Mouse (Mus musculus): ENCODE data around the gene Gng10.

Gene Gng10

DNA sequence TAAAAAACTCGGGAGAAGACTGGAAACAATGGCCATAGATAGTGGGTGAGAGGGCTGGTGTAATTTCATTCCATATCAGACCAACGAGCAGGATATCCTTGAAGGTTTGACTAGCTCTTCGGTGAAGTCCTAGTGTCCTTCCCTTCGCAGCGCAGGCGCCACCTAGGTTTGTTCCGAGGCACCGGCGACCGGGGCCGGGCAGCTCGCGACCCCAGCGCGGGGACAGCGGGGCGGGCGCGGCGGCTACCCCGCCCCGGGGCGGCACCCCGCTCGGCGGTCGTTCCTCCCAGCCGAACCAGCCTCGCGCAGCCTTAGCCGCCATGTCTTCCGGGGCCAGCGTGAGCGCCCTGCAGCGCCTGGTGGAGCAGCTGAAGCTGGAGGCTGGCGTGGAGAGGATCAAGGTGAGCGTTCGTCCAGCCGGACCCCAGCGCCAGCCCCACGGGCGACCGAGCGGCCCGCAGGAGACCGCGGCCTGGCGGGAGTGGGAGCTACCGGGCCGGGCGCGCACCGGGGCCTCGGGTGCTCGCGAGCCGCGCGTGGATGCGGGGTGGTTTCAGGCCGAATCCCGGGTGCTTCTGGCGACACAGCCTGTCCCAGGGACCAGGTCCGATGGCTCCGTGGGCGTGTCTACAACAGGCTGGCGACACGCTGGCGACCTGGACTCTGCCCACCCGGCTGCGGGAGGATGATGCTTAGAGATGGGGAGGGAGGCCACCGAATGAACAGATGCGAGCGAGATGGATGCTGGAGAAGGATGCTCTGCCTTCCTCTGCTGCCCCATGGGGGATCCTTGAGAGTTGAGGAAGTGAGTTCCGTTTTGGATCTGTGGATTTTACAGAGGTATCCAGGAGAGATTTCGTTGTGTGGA lies at the start of gene Gng10:
Gene Gng10 (plus strand): TSS at position 171 of the 868 bp plus-strand sequence.
- DNase-seq (ENCODE audit: low read depth), result peak; percentile 40

DNA sequence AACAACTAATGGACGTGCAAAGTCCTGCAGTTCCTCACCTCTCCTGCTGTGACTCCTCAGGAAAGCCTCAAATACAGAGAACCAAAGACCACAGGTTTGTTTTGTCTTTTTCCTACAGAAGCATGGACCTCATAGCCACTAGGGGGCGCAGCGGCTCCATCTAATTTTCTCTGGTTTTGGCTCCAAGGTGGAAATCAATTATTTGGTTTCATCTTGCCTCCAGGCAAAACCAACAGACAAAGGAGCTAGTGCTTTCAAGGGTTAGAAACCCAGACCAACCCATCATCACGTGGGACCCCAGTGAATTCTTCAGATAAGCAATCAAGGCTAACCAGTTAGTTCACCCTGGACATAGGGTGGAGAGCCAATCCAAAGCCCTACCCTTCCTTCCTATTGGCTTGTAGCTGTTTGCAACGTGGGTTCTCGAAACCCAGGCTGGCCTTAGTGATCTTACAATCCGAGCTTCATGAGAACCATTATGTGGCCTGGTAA lies 49.7 kb upstream of the Gng10 start:
- peak; percentile 87 for DNase-seq (ENCODE audit: low read depth)

- no peak for DNase-seq (ENCODE audit: low read depth)
These were observed 48.2 kb upstream of the Gng10 start, which contains the start of gene Ptgr1 for GRCm38 (mm10) chr4:58986540-58987190. TSS of gene Ptgr1 (minus strand) at chr4:58987119.

DNA sequence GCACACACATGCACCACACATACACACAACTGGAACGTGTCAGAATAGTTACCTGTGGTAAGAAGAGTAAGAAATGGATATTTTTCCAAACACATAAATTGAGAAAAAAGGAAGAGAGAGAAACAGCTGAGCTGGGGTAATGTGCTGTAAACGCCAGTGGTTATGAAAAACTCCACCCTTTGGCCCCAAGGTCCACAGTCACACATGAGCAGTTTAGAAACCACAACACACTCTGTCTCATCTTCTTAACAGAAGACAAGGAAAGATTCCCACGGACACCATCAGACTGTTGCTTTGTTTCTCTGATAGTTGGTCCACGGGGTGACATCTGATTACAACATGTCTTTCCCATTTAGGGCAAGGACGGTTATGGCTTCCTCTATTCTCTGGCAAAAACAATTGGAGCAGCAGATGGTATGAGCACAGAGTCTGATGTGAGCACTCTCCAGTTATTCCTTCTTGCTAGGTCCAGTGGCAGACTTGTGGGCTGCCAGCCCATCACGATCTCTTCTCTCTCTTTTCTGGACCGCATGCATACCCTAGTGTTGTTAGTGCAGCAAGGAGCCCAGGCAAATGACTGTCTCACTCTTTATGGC lies 45.5 kb upstream of the Gng10 start:
- no peak for DNase-seq (ENCODE audit: low read depth)

GRCm38 (mm10) chr4:58990609-58991434 lies 44.1 kb upstream of the Gng10 start:
- no peak for DNase-seq (ENCODE audit: low read depth)

DNA sequence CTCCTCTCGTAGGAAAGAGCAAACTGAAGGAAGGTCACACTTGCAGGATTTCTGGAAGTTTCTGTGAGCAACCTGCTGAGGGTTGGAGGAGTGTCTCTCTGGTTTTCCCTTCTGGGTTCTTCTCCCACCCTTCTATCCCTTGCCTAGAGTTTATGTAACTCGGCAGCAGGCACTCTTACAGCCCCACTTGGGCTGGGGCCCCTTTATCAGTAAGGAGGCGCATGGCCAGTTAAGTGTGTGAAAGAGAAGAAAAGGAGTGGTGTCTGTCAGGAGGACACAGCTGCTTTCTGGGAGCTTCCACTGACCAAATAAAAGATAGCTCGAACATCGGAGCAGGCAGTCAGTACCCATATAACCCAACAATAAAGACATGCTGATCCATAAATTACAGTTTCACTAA lies 42.7 kb upstream of the Gng10 start:
- DNase-seq (ENCODE audit: low read depth), result no peak

GRCm38 (mm10) chr4:58994762-58995161 lies 40.1 kb upstream of the Gng10 start, which contains the start of gene Dnajc25:
TSS of gene Dnajc25 (plus strand) at chr4:58995062.
- no peak for DNase-seq (ENCODE audit: low read depth)

GRCm38 (mm10) chr4:58995251-58995693 lies 39.6 kb upstream of the Gng10 start:
- DNase-seq (ENCODE audit: low read depth), result no peak

- no peak for DNase-seq (ENCODE audit: low read depth)
These were observed 37.8 kb upstream of the Gng10 start for GRCm38 (mm10) chr4:58997081-58997480.

- DNase-seq (ENCODE audit: low read depth), result no peak
These were observed 36.2 kb upstream of the Gng10 start for GRCm38 (mm10) chr4:58998688-58999087.

GRCm38 (mm10) chr4:58999686-59000085 lies 35.2 kb upstream of the Gng10 start:
- no peak for DNase-seq (ENCODE audit: low read depth)

DNA sequence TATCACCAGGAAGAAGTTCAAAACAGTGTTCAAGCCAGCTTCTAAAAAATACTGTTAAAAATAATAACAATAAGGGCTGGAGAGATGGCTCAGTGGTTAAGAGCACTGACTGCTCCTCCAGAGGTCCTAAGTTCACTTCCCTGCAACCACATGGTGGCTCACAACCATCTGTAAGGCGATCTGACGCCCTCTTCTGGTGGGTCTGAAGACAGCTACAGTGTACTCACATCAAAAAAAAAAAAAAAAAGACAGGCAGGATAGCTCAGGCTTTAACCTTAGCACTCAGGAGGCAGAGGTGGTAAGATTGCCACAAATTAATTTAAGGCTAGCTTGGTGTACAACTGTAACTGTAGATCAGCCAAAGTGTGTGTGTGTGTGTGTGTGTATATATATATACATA lies 34.3 kb upstream of the Gng10 start:
- DNase-seq (ENCODE audit: low read depth), result no peak

DNA sequence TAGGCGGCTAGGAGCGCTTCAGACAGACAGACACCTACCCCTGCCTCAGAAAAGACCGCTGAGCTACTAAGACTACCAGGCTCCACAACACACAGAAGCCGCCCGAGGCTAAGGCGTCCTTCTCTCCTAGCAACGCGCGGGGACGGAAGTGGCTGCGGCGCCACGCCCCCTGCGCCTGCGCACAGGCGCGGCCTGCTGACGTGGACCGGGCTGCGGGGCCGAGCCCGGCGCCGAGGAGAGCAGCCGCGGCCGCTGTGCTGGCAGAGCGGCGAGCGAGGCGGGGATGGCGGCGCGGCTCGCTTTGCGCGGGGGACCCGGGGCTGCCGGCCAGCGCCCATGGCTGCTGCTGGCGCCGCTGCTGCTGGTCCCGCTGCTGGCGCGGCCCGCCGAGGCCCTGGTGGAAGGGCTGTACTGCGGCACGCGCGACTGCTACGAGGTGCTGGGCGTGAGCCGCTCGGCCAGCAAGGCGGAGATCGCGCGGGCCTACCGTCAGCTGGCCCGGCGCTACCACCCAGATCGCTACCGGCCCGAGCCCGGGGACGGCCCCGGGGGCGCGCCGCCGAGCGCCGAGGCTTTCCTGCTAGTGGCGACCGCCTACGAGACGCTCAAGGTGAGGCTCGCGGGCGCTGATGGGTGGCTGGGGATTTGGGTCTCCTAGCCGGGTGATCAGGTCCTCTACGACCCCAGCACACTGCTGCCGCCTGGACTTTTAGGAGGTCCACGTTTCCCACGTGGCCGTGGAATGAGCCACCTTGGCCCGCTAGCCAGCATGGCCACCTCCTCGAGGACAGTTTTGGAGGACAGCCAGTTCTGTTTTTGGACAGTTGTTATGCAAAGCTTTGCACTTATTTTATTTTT lies 31.7 kb upstream of the Gng10 start, which contains the start of gene Gm20503:
Gene Gm20503 (plus strand): TSS at position 263 of the 858 bp plus-strand sequence.
- DNase-seq (ENCODE audit: low read depth), result peak; percentile 77

GRCm38 (mm10) chr4:59003806-59004200 lies 31.1 kb upstream of the Gng10 start:
- DNase-seq (ENCODE audit: low read depth), result no peak

GRCm38 (mm10) chr4:59006211-59006610 lies 28.7 kb upstream of the Gng10 start:
- DNase-seq (ENCODE audit: low read depth), result no peak

- no peak for DNase-seq (ENCODE audit: low read depth)
These were observed 27.9 kb upstream of the Gng10 start for GRCm38 (mm10) chr4:59007016-59007415.

GRCm38 (mm10) chr4:59007974-59008373 lies 26.9 kb upstream of the Gng10 start:
- no peak for DNase-seq (ENCODE audit: low read depth)

DNA sequence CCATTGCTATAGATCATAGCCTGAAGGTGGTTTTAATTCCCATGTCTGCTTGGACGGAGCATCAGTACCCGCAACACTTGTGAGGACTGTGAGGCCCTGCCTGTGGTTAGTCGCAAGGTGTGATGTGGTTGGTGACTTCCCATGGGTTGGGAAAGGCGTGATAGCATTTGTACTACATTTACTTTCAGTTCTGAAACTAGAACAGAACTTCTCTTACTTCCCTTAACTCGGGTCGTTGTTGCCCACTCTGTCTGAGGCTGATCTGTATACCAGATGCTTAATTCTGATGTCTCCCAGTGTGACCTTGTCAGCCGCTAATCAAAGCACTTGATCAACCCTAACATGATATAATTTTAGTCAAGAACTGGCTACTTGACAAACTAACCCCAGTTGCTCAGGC lies 25.7 kb upstream of the Gng10 start:
- DNase-seq (ENCODE audit: low read depth), result no peak

DNA sequence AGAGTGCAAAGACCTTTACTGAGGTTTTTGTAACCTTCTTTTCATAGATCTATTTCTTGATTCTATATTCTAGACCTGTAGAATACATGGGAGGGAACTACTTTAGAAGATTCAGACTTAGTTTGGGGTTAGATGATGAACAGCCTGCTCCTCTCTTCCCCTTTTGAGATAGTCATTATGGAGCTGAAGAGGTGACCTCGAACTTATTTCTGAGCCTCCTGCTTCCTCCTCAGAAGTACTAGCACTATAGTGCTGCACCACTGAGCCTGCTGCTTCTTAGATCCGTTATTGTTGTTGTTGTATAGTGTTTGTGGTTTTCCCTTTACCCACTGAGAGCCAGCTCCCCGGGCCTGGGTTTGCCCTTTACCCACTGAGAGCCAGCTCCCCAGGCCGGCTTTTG lies 25.2 kb upstream of the Gng10 start:
- no peak for DNase-seq (ENCODE audit: low read depth)

DNA sequence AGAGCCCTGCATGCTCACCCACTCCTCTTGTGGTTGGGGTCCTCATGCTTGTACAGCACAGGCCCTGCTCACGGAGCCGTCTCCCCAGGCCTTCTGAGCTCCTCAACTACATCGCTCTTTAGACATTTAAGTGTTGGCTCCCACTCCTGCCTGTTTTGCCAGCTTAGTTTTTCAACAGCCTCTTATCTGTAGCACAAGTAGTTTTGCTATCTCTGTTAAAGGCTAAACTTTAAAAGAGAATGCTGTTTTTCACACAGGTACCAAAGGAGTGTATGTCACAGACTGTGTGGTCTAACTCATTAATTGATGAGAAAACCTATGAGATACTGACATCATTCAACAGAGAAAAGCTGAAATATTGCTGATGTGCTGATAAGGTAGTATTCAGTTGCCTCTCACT lies 23.4 kb upstream of the Gng10 start:
- no peak for DNase-seq (ENCODE audit: low read depth)

- DNase-seq (ENCODE audit: low read depth), result no peak
These were observed 19.7 kb upstream of the Gng10 start for GRCm38 (mm10) chr4:59015181-59015580.

Measured in c-Kit-positive CD71-positive TER-119-negative erythroid progenitor cells, embryonic 14.5 days (primary cell).